In the genomic region with DNA sequence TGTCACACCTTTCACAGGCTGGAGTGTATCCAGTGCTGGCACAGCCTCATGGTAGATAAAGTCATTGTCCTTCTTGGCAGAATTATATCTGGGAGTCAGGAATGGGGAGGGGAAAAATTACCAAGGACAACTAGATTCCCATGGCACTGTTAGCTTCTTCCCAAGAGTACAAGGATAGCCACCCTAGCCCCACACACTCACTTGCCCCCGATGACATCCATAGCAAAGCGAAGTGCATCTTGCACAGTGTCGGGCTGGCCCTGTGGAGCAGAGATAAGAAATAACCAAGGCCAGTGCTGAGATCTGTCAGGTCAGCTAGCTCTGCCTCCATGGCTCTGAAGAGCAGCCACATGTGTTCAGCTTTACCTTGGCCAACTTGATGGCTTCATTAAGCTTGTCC, we compare ENCODE assay signal across 10 mouse cellular contexts. TPM values are rescaled to one million over a fixed set of nuclear protein-coding genes. Genes with fewer than 3 reads are reported as not detected.
"Had no signal": no experiment of that assay in that cellular context is flagged by ENCODE, and none has a peak within 500 bp of the region (broad histone marks: within the 10 kb centered on the region; RNA-seq: fewer than 3 reads in every experiment).

No protein-coding gene starts in this region.

- DNase-seq: liver, postnatal 0 days; lung, adult 2 months; lung, postnatal 14 days; lung, postnatal 36 days; right cerebral cortex, postnatal 14 days; thymus, adult 2 months; thymus, postnatal 25 days; thymus, postnatal 4 days had no signal

RNA-seq across cellular contexts. Expression of gene Ngp, which starts 28.7 kb away (rescaled TPM):
- polyA plus RNA-seq: testis, adult 2 months; urinary bladder, adult 2 months had no signal
